Mouse (Mus musculus): ENCODE measurements at regions not wholly inside any gene's neighbourhood (a gene's known extent, or its start where the extent isn't known, plus 50 kb on each side); places are given as distances from the start of the nearest gene placed in this dataset.

- no peak for TF ChIP-seq USF2 (conservative IDR thresholded peaks at IDR 0.05; ENCODE audit: low read depth, low read length)
- TF ChIP-seq ZMIZ1 (IDR thresholded peaks at IDR 0.05; ENCODE audit: low read depth, low read length): no peak
Measured at GRCm38 (mm10) chr13:70165511-70166225, 363.5 kb downstream of the Med10 start.
